Mouse (Mus musculus) ES-E14 (cell line): ENCODE measurements around the gene Prr22. TPM values are rescaled to one million over a fixed set of nuclear protein-coding genes. Genes with fewer than 3 reads are reported as not detected.

ENCODE experiments used
- DNase-seq: peaks from one replicate; pipeline ENCODE4 v3.0.0-alpha.2; 2013; ENCODE audit warnings: low read depth, low spot score
- H3K27ac ChIP-seq: 2 replicates; pipeline ENCODE4 v1.5.1; 2012; ENCODE audit warnings: low read depth, mild to moderate bottlenecking, low read length, moderate library complexity, mixed read lengths; ENCODE audit not compliant: poor library complexity, insufficient read depth, severe bottlenecking
- H3K36me3 ChIP-seq: 2 replicates; pipeline ENCODE4 v1.6.1; 2012; ENCODE audit warnings: mild to moderate bottlenecking, low read length, moderate library complexity, mixed read lengths; ENCODE audit not compliant: control insufficient read depth, poor library complexity, insufficient read depth, severe bottlenecking
- H3K4me1 ChIP-seq, 2 experiments: fragments of 150-350 bp in 1 of 2; sonication (generic) in 1 of 2; 2 replicates each; pipeline ENCODE4 v1.6.1; 2012; ENCODE audit warnings: low read length in 2 of 2, mild to moderate bottlenecking in 1 of 2, mixed read lengths in 1 of 2; ENCODE audit not compliant: control insufficient read depth in 2 of 2, insufficient read depth in 2 of 2, poor library complexity in 1 of 2
- H3K4me3 ChIP-seq, 2 experiments: fragments of 150-350 bp in 1 of 2; sonication (generic) in 1 of 2; 2 replicates each; pipeline ENCODE4 v1.5.1; 2012; ENCODE audit warnings: low read length in 2 of 2, low read depth in 1 of 2, mild to moderate bottlenecking in 1 of 2, mixed read lengths in 1 of 2; ENCODE audit not compliant: insufficient read depth in 1 of 2, poor library complexity in 1 of 2, severe bottlenecking in 1 of 2
- H3K9ac ChIP-seq: 2 replicates; pipeline ENCODE4 v1.6.1; 2012; ENCODE audit warnings: low read depth, mild to moderate bottlenecking, low read length, mixed read lengths; ENCODE audit not compliant: poor library complexity, insufficient read depth, severe bottlenecking
- H3K9me3 ChIP-seq: fragments of 150-350 bp; sonication (generic); 2 replicates; pipeline ENCODE4 v1.6.1; 2012; ENCODE audit warnings: low read depth, mild to moderate bottlenecking, low read length; ENCODE audit not compliant: control insufficient read depth, insufficient read depth
- CHD2 ChIP-seq: IDR thresholded peaks from 2 replicates; pipeline ENCODE4 v1.6.1; 2014; ENCODE audit warnings: mild to moderate bottlenecking, low read depth, low read length, inconsistent platforms
- HCFC1 ChIP-seq: IDR thresholded peaks from 2 replicates; pipeline ENCODE4 v1.6.1; 2012; ENCODE audit warnings: low read length, inconsistent platforms, borderline replicate concordance; ENCODE audit not compliant: insufficient read depth
- MAFK ChIP-seq: IDR thresholded peaks from 2 replicates; pipeline ENCODE4 v1.6.1; 2014; ENCODE audit warnings: mild to moderate bottlenecking, low read depth, low read length, inconsistent platforms; ENCODE audit not compliant: insufficient read depth
- ZC3H11A ChIP-seq: IDR thresholded peaks from 2 replicates; pipeline ENCODE4 v1.6.1; 2012; ENCODE audit warnings: low read depth, mild to moderate bottlenecking, inconsistent platforms, low read length, borderline replicate concordance
- ZNF384 ChIP-seq: IDR thresholded peaks from 2 replicates; pipeline ENCODE4 v1.6.1; 2012; ENCODE audit warnings: low read depth, low read length, inconsistent platforms
- in situ Hi-C, 2 experiments: fragments of 600-800 bp; cut with MboI; formaldehyde crosslinking; loops; one replicate each; pipeline ENCODE4 v1.15.1; 2025; ENCODE audit warnings: low sequenced_read_pairs in 2 of 2, inconsistent platforms in 1 of 2; ENCODE audit not compliant: unreplicated experiment in 2 of 2
- total RNA-seq: library from RNA; depleted of rRNA; stranded (reverse); fragments of 300-350 nt; gene quantifications from 2 replicates; pipeline ENCODE4 v1.2.3, GENCODE M21; 2012

Gene Prr22
- total RNA-seq, 1 experiment, result 1.2 TPM

DNA sequence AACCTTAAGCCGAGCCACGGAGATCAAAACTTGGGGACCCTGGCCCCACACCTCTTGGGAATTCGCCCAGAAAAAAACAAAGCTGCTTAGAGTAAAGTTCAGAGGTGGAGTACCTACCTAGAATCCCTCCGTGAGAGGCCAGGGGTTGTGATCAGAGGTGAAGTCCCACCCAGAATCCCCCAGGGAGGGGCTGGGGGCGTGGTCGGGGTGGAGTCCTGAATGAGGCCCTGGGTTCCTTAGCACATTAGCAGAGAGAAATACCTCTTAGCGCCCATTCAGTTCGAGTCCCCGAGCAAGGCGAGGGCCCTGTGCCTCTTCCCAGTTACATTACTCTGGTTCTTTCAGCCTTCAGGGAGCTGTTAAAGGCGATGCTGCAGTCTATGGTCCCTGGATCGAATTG, 42.4 kb upstream of the Prr22 start:
- Histone ChIP-seq H3K27ac (no peak overlapping the region), H3K9ac (peak overlapping the region; percentile 28; the same call in 1 of the 2 replicates), H3K4me1 (peaks cover 2 to 27% of the 10 kb centered on the region in 2 experiments; a peak in 3 of 4 replicates), H3K4me3 (peak overlapping the region in 1 of 2 experiments; percentile 38; a peak in 1 of 4 replicates), H3K36me3 (peaks cover 8% of the 10 kb centered on the region; the same call in 1 of the 2 replicates), H3K9me3 (no peaks in the 10 kb centered on the region)
- TF ChIP-seq MAFK (no peak), HCFC1 (no peak), CHD2 (no peak), ZNF384 (no peak), ZC3H11A (no peak)
- in situ Hi-C loops, result no loop called here
- no peak for DNase-seq

DNA sequence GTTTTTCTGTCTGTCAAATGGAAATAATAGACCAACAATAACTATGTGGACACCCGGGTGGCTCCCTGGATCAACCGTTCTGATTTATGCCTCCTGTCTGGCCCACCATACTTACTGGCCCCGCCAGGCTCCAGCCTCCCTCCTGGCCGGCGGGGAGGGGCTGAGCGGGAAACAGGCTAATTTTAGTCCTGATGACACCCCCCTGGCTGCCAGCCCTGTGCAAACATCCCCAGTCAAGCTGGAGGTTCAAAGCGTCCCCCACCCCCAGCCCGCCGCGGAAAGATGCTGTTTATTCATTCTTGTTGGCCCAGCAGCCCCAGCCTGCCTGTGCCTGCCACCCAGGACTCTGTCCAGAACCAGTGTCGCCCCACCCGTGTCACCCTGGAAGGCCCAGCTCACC, 41.9 kb upstream of the Prr22 start:
- peaks cover 2 to 27% of the 10 kb centered on the region in 2 experiments; a peak in 3 of 4 replicates for H3K4me1 ChIP-seq
- peak overlapping the region; percentile 28; the same call in 1 of the 2 replicates for H3K9ac ChIP-seq
- peak overlapping the region in 1 of 2 experiments; percentile 38; a peak in 1 of 4 replicates for H3K4me3 ChIP-seq
- no peak for DNase-seq
- H3K9me3 ChIP-seq, result no peaks in the 10 kb centered on the region
- TF ChIP-seq ZC3H11A (no peak), CHD2 (no peak), ZNF384 (no peak)
- no peak overlapping the region for H3K27ac ChIP-seq
- in situ Hi-C loops, result no loop called here
- H3K36me3 ChIP-seq, result peaks cover 4% of the 10 kb centered on the region; the same call in 1 of the 2 replicates

DNA sequence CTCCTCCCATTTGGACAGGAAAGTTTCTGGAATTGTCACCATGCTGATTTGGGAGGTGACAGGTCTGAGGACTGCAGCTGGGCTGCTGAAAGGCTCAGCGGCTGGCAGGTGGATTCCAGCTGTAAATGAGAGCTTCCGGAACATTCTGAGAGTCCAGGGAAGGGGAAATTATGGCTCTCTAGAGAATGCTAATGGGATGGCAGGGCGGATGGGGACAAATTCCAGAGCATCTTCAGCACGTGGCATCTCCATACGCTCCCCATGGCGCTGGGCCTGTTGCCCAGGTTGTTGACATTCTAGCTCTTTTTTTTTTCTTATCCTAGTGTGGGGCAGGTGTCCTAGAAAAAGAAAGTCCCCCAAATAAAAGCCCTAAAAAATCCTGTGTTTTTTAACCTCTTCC, 40.9 kb upstream of the Prr22 start:
- TF ChIP-seq HCFC1 (no peak), ZNF384 (no peak), ZC3H11A (no peak), CHD2 (no peak), MAFK (no peak)
- in situ Hi-C loops, result no loop called here
- Histone ChIP-seq H3K27ac (no peak overlapping the region), H3K4me3 (no peak overlapping the region), H3K4me1 (peaks cover 2 to 25% of the 10 kb centered on the region in 2 experiments; a peak in 3 of 4 replicates), H3K9ac (no peak overlapping the region), H3K36me3 (no peaks in the 10 kb centered on the region), H3K9me3 (no peaks in the 10 kb centered on the region)
- DNase-seq, result no peak

- no peak overlapping the region for H3K27ac ChIP-seq
- DNase-seq, result no peak
- peaks cover 2 to 23% of the 10 kb centered on the region in 2 experiments; a peak in 3 of 4 replicates for H3K4me1 ChIP-seq
- no peak overlapping the region for H3K4me3 ChIP-seq
- H3K9me3 ChIP-seq, result no peaks in the 10 kb centered on the region
- in situ Hi-C loops, result no loop called here
- no peaks in the 10 kb centered on the region for H3K36me3 ChIP-seq
- H3K9ac ChIP-seq, result no peak overlapping the region
- TF ChIP-seq ZNF384 (no peak), ZC3H11A (no peak), CHD2 (no peak), MAFK (no peak), HCFC1 (no peak)
Measured at GRCm38 (mm10) chr17:56729656-56730055, 40.4 kb upstream of the Prr22 start.

- peak; percentile 60 for DNase-seq
- TF ChIP-seq CHD2 (no peak), HCFC1 (no peak), ZC3H11A (no peak), MAFK (no peak), ZNF384 (no peak)
Measured at GRCm38 (mm10) chr17:56736534-56736933, 33.5 kb upstream of the Prr22 start.

More at GRCm38 (mm10) chr17:56736534-56736933, 33.5 kb upstream of the Prr22 start:
- no peaks in the 10 kb centered on the region for H3K36me3 ChIP-seq
- in situ Hi-C loops, result no loop called here
- H3K9me3 ChIP-seq, result no peaks in the 10 kb centered on the region
- no peak overlapping the region for H3K9ac ChIP-seq
- H3K4me1 ChIP-seq, result peaks cover 0 to 3% of the 10 kb centered on the region in 2 experiments; a peak in 2 of 4 replicates
- H3K27ac ChIP-seq, result no peak overlapping the region
- H3K4me3 ChIP-seq, result no peak overlapping the region
